Mouse (Mus musculus) erythroblast, adult 5-6 weeks (primary cell): ENCODE data around the gene Efcab6. TPM values are rescaled to one million over a fixed set of nuclear protein-coding genes. Genes with fewer than 3 reads are reported as not detected.
A peak's percentile ranks its signal among the peaks of the same experiment; 100 is the strongest.

Source experiments
- ATAC-seq: replicated peaks from 2 replicates; pipeline ENCODE4 v1.8.0; 2016; ENCODE audit warnings: moderate number of reproducible peaks, mild to moderate bottlenecking, moderate TSS enrichment, inconsistent platforms; ENCODE audit not compliant: poor library complexity, low FRiP score, severe bottlenecking
- total RNA-seq, 2 experiments: library from RNA; stranded (forward) in 1 of 2; stranded (reverse) in 1 of 2; fragments of 150-400 nt in 1 of 2; fragments of 200-764, 138-1000 nt in 1 of 2; gene quantifications; 2 replicates each; pipeline versions ENCODE4 v1.2.3 to v1.2.4; 2015 to 2017; ENCODE audit warnings: low replicate concordance in 2 of 2

The Efcab6 gene
- total RNA-seq, 2 experiments from 2014 or later = not detected

- no peak for ATAC-seq
Measured at GRCm38 (mm10) chr15:83897286-83897685, 167.9 kb downstream of the Efcab6 start.

- ATAC-seq = no peak
Measured at GRCm38 (mm10) chr15:83896011-83896410, 169.2 kb downstream of the Efcab6 start.

- no peak for ATAC-seq
Measured at GRCm38 (mm10) chr15:83894261-83894660, 170.9 kb downstream of the Efcab6 start.

GRCm38 (mm10) chr15:83892871-83893270 is 172.3 kb downstream of the Efcab6 start:
- ATAC-seq = no peak

GRCm38 (mm10) chr15:83884291-83884690 is 180.9 kb downstream of the Efcab6 start:
- ATAC-seq = no peak

GRCm38 (mm10) chr15:83883821-83884220 is 181.4 kb downstream of the Efcab6 start:
- ATAC-seq = no peak

GRCm38 (mm10) chr15:83879845-83880244 is 185.3 kb downstream of the Efcab6 start:
- no peak for ATAC-seq

- no peak for ATAC-seq
Measured at GRCm38 (mm10) chr15:83877898-83878297, 187.3 kb downstream of the Efcab6 start.

GRCm38 (mm10) chr15:83877155-83877866 is 187.9 kb downstream of the Efcab6 start:
- ATAC-seq = no peak

GRCm38 (mm10) chr15:83870936-83871335 is 194.2 kb downstream of the Efcab6 start:
- no peak for ATAC-seq

GRCm38 (mm10) chr15:83865626-83866025 is 199.6 kb downstream of the Efcab6 start:
- ATAC-seq = no peak

GRCm38 (mm10) chr15:83857129-83857528 is 208.1 kb downstream of the Efcab6 start:
- 0 out of 2 replicates have a peak, but pooled peaks have one; percentile 47 for ATAC-seq

- no peak for ATAC-seq
Measured at GRCm38 (mm10) chr15:83853400-83853811, 211.8 kb downstream of the Efcab6 start.

GRCm38 (mm10) chr15:83848193-83848592 is 217.0 kb downstream of the Efcab6 start:
- no peak for ATAC-seq

GRCm38 (mm10) chr15:83847512-83847911 is 217.7 kb downstream of the Efcab6 start:
- no peak for ATAC-seq

GRCm38 (mm10) chr15:83846592-83846991 is 218.6 kb downstream of the Efcab6 start:
- no peak for ATAC-seq

- ATAC-seq = no peak
Measured at GRCm38 (mm10) chr15:83845734-83846133, 219.4 kb downstream of the Efcab6 start.

GRCm38 (mm10) chr15:83842915-83843789 is 222.0 kb downstream of the Efcab6 start:
- no peak for ATAC-seq

- ATAC-seq = no peak
Measured at GRCm38 (mm10) chr15:83842419-83842818, 222.8 kb downstream of the Efcab6 start.

- ATAC-seq = no peak
Measured at GRCm38 (mm10) chr15:83840950-83841719, 224.0 kb downstream of the Efcab6 start.
